Mouse (Mus musculus) heart, postnatal 0 days (tissue): Measurements from ENCODE around the gene Hspbap1.

Experiments used
- CTCF ChIP-seq: IDR thresholded peaks from 2 replicates; pipeline ENCODE4 v1.5.1; 2016; ENCODE audit warnings: antibody characterized with exemption, control low read depth, low read depth
- EP300 ChIP-seq: IDR thresholded peaks from 2 replicates; pipeline ENCODE4 v1.6.1; 2016; ENCODE audit warnings: antibody characterized with exemption, low read depth

DNA sequence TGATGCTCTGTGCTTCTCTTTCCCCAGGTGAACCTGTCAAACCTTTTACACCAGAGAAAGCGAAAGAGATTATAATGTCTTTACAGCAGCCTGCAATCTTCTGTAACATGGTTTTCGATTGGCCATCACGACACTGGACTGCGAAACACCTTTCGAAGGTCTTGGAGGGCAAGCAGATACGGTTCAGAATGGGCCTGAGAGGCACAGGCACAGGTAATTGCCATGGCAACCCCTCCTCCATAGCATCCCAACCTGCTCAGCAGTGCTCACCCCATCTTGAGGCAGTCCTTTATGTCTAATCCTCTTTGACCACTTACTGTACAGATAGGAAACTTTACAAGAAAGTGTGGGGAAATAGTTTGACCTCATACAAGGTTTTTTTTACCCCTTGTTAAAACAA, 17.0 kb downstream of the Hspbap1 start:
- TF ChIP-seq CTCF (no peak), EP300 (no peak)
